Mouse (Mus musculus) thymus, adult 2 months (tissue): ENCODE results near the gene Apba2.

Source experiments
- CTCF ChIP-seq: fragments of 200-500 bp; IDR thresholded peaks from 2 replicates; pipeline ENCODE4 v1.5.1; 2012; ENCODE audit warnings: mild to moderate bottlenecking, control low read depth, low read length, moderate library complexity, borderline replicate concordance; ENCODE audit not compliant: control insufficient read depth, poor library complexity, insufficient read depth; ENCODE audit errors: extremely low read depth
- POLR2A ChIP-seq: fragments of 200-500 bp; IDR thresholded peaks from 2 replicates; pipeline ENCODE4 v1.6.1; 2012; ENCODE audit warnings: mild to moderate bottlenecking, low read length, control low read depth, moderate library complexity; ENCODE audit not compliant: control insufficient read depth, poor library complexity, insufficient read depth; ENCODE audit errors: extremely low read depth

DNA sequence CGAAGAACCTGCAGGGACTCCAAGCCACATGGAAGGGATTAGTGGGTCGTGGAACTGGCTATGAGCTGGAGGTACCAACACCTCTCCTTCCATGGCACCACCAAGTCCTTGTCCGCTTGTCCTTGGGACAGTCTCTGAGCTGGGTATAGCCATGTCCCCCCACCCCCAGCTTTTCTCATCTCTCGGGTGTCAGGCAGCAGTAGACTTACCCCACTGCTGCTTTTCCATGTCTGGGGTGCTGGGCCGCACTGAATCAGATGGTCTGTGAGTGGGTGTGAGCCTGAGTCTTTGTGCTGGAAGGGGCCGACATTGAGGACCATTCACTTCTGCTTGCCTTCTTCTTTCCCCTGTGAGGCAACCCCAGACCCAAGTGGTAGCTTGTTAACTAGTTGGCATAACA, 2.1 kb downstream of the Apba2 start:
- no peak for TF ChIP-seq CTCF
- no peak for TF ChIP-seq POLR2A
